In the genomic region with DNA sequence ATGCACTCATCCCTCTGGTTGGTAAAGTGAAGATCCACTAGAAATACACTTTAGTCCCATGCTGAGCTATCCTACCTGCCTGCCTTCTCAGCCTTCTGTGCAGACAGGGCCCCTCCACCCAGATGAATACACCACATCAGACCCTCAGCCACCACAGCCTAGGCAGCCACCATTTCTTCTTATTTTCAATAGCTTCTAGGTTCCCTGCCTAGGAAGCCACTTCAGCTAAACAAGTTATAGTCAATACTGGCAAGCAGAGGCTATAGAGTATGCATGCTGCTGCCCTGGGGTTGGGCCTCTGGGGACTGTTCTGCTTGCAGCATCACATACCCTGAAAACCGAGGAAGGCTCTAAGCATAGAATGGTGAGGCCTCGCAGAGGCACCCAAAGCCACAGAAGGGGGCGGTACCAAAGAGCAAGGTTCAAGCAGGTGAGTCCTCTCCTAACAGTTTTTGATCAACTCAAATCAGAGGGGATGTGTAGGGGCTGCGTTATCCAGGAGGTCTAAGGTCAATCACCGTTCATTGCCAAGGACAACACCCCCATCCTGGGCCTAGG, we compare ENCODE assay signal across 8 mouse cellular contexts. TPM values are rescaled to one million over a fixed set of nuclear protein-coding genes. Genes with fewer than 3 reads are reported as not detected.
A peak's percentile ranks its signal among the peaks of the same experiment; 100 is the strongest.
DNase-seq lines count a peak whose midpoint lies in the region; ATAC-seq lines count a peak whose summit lies in the region.

A gene (plus strand): TSS at position 341 of the 558 bp plus-strand sequence.

- peak; percentile 87 for DNase-seq in heart, adult 11 months
- DNase-seq in heart, adult 9 months (ENCODE audit: low spot score in 2 of 2) = no peak
- DNase-seq in hindbrain, embryonic 11.5 days (ENCODE audit: low spot score) = peak; percentile 33
- no peak for DNase-seq in left cerebral cortex, postnatal 14 days (ENCODE audit: low spot score in 2 of 2)
- no peak for DNase-seq in ovary, postnatal 10 days (ENCODE audit: low spot score)

- H3K9me3 ChIP-seq in forebrain, embryonic 15.5 days = no peaks in the 10 kb centered on the region
- H3K9me3 ChIP-seq in hindbrain, embryonic 11.5 days (ENCODE audit: control insufficient read depth, low read length) = no peaks in the 10 kb centered on the region
- H3K9me3 ChIP-seq in midbrain, embryonic 13.5 days = no peaks in the 10 kb centered on the region

- H3K4me1 ChIP-seq in forebrain, embryonic 15.5 days = peaks cover 25% of the 10 kb centered on the region
- no peaks in the 10 kb centered on the region; the same call in 1 of the 2 replicates for H3K4me1 ChIP-seq in hindbrain, embryonic 11.5 days (replicated peaks; ENCODE audit: control insufficient read depth, insufficient read depth, low read length)
- peaks cover 32% of the 10 kb centered on the region for H3K4me1 ChIP-seq in midbrain, embryonic 13.5 days (replicated peaks)

- no peaks in the 10 kb centered on the region for H3K27me3 ChIP-seq in forebrain, embryonic 15.5 days
- no peaks in the 10 kb centered on the region for H3K27me3 ChIP-seq in hindbrain, embryonic 11.5 days (ENCODE audit: control insufficient read depth, insufficient read depth, low read length)
- H3K27me3 ChIP-seq in midbrain, embryonic 13.5 days = no peaks in the 10 kb centered on the region

- H3K4me3 ChIP-seq in forebrain, embryonic 15.5 days = peak within 1 kb of the TSS; percentile 91
- peak within 1 kb of the TSS; percentile 96 for H3K4me3 ChIP-seq in hindbrain, embryonic 11.5 days (ENCODE audit: low read depth, low read length)
- H3K4me3 ChIP-seq in midbrain, embryonic 13.5 days (replicated peaks) = peak within 1 kb of the TSS; percentile 98

- intact Hi-C loops in left cerebral cortex, postnatal 14 days (cut with DNase I) = no loop called here

- peaks cover 40% of the 10 kb centered on the region for H3K36me3 ChIP-seq in forebrain, embryonic 15.5 days
- peaks cover 10% of the 10 kb centered on the region; the same call in 1 of the 2 replicates for H3K36me3 ChIP-seq in hindbrain, embryonic 11.5 days (ENCODE audit: control insufficient read depth, insufficient read depth, low read length)
- peaks cover 56% of the 10 kb centered on the region for H3K36me3 ChIP-seq in midbrain, embryonic 13.5 days

- peak within 1 kb of the TSS; percentile 89 for H3K4me2 ChIP-seq in forebrain, embryonic 15.5 days (replicated peaks)
- H3K4me2 ChIP-seq in hindbrain, embryonic 11.5 days (replicated peaks; ENCODE audit: low read depth, low read length) = peak within 1 kb of the TSS; percentile 92
- peak within 1 kb of the TSS; percentile 89 for H3K4me2 ChIP-seq in midbrain, embryonic 13.5 days (replicated peaks)

- peak within 1 kb of the TSS; percentile 89 for H3K27ac ChIP-seq in forebrain, embryonic 15.5 days (replicated peaks)
- H3K27ac ChIP-seq in hindbrain, embryonic 11.5 days (ENCODE audit: low read depth, low read length) = peak within 1 kb of the TSS; percentile 67
- peak within 1 kb of the TSS; percentile 89 for H3K27ac ChIP-seq in midbrain, embryonic 13.5 days

- peak within 1 kb of the TSS; percentile 98 for H3K9ac ChIP-seq in forebrain, embryonic 15.5 days (replicated peaks)
- H3K9ac ChIP-seq in hindbrain, embryonic 11.5 days (ENCODE audit: low read depth, low read length) = peak within 1 kb of the TSS; percentile 94
- peak within 1 kb of the TSS; percentile 95 for H3K9ac ChIP-seq in midbrain, embryonic 13.5 days (replicated peaks)

- peak; percentile 46 for ATAC-seq in activated CD4-positive, CD25-positive, alpha-beta regulatory T cell, adult 4 months
- ATAC-seq in forebrain, embryonic 15.5 days (replicated peaks) = 0 out of 2 replicates have a peak, but pooled peaks have one; percentile 2
- peak; percentile 26 for ATAC-seq in hindbrain, embryonic 11.5 days (ENCODE audit: low FRiP score)
- ATAC-seq in midbrain, embryonic 13.5 days = no peak; the same call in 1 of the 2 replicates

- WGBS in forebrain, embryonic 15.5 days = 9% methylated on average over 5 of the region's 5 CpGs
- WGBS in hindbrain, embryonic 11.5 days = 11% methylated on average over 5 of the region's 5 CpGs
- WGBS in midbrain, embryonic 13.5 days = 11% methylated on average over 5 of the region's 5 CpGs

RNA-seq across cellular contexts. Expression of the gene that starts here (rescaled TPM):
- polyA plus RNA-seq in activated CD4-positive, CD25-positive, alpha-beta regulatory T cell, adult 4 months (2017; shearing (Covaris generic)) = 10 to 100 TPM; 69.3 to 69.5 TPM
- polyA plus RNA-seq in forebrain, embryonic 15.5 days (2015; fragmentation: Nextera tagmentation; extraction: Ambion mirVana) = 72.1 and 75.4 TPM in 2 replicates
- 66.5 and 78.1 TPM in 2 replicates for polyA plus RNA-seq in hindbrain, embryonic 11.5 days (2014; fragmentation: Nextera tagmentation; extraction: Ambion mirVana)
- 10 to 100 TPM; 48.3 to 51.3 TPM for total RNA-seq in left cerebral cortex, postnatal 14 days (2021)
- 71.7 and 72.8 TPM in 2 replicates for polyA plus RNA-seq in midbrain, embryonic 13.5 days (2015; fragmentation: Nextera tagmentation; extraction: Ambion mirVana)

Comparison
In these comparisons a context has a peak if more than half of its experiments do, and no peak if none do; other contexts are left out.
1. DNase-seq: peak in heart, adult 11 months (single experiment) and hindbrain, embryonic 11.5 days (single experiment); none in heart, adult 9 months (0 of 2), left cerebral cortex, postnatal 14 days (0 of 2) and ovary, postnatal 10 days (single experiment).
2. Peak in every context shown above with its lines, with median percentiles within 50 percentile points of each other: H3K27ac ChIP-seq, H3K4me2 ChIP-seq, H3K4me3 ChIP-seq and H3K9ac ChIP-seq.